Mouse (Mus musculus) erythroblast, embryonic 14.5 days (primary cell): ENCODE measurements around the gene Gbx2. TPM values are rescaled to one million over a fixed set of nuclear protein-coding genes. Genes with fewer than 3 reads are reported as not detected.

Experiments used
- H3K27me3 ChIP-seq: 2 replicates; pipeline ENCODE4 v1.6.1; 2012; ENCODE audit warnings: inconsistent platforms; ENCODE audit not compliant: control insufficient read depth
- H3K36me3 ChIP-seq: 2 replicates; pipeline ENCODE4 v1.6.1; 2012; ENCODE audit warnings: mild to moderate bottlenecking, inconsistent platforms; ENCODE audit not compliant: control insufficient read depth
- H3K4me1 ChIP-seq: 2 replicates; pipeline ENCODE4 v1.6.1; 2012; ENCODE audit warnings: inconsistent platforms; ENCODE audit not compliant: control insufficient read depth
- H3K4me3 ChIP-seq: replicated peaks from 2 replicates; pipeline ENCODE3; 2012; ENCODE audit warnings: moderate library complexity, mild to moderate bottlenecking, inconsistent platforms
- H3K9me3 ChIP-seq: 2 replicates; pipeline ENCODE4 v1.6.1; 2012; ENCODE audit warnings: low read length, inconsistent platforms, mixed read lengths; ENCODE audit not compliant: control insufficient read depth
- GATA1 ChIP-seq: IDR thresholded peaks from 2 replicates; pipeline ENCODE4 v1.6.1; 2012; ENCODE audit warnings: low read length, inconsistent platforms, mixed read lengths
- TAL1 ChIP-seq: IDR thresholded peaks from 3 replicates; pipeline ENCODE4 v1.6.1; 2012; ENCODE audit warnings: low read length, inconsistent platforms, mixed read lengths
- polyA plus RNA-seq: library from polyadenylated mRNA; stranded (reverse); fragments of >175 nt; gene quantifications from 2 replicates; pipeline ENCODE4 v1.2.3, GENCODE M21; 2012

Gene Gbx2
- polyA plus RNA-seq, 1 experiment, result not detected

- Histone ChIP-seq H3K27me3 (peaks cover 74% of the 10 kb centered on the region), H3K4me1 (no peaks in the 10 kb centered on the region), H3K9me3 (no peaks in the 10 kb centered on the region), H3K36me3 (no peaks in the 10 kb centered on the region), H3K4me3 (no peak overlapping the region)
- TF ChIP-seq TAL1 (no peak), GATA1 (no peak)
These were observed 8.7 kb downstream of the Gbx2 start for GRCm38 (mm10) chr1:89922282-89922681.

- Histone ChIP-seq H3K4me1 (no peaks in the 10 kb centered on the region), H3K36me3 (no peaks in the 10 kb centered on the region), H3K27me3 (peaks cover 69% of the 10 kb centered on the region), H3K4me3 (no peak overlapping the region), H3K9me3 (no peaks in the 10 kb centered on the region)
- TF ChIP-seq GATA1, result no peak
- TF ChIP-seq TAL1, result no peak
These were observed 9.2 kb downstream of the Gbx2 start for GRCm38 (mm10) chr1:89921806-89922205.

GRCm38 (mm10) chr1:89919206-89919605 lies 11.8 kb downstream of the Gbx2 start:
- H3K36me3 ChIP-seq, result no peaks in the 10 kb centered on the region

GRCm38 (mm10) chr1:89918111-89918510 lies 12.9 kb downstream of the Gbx2 start:
- Histone ChIP-seq H3K4me3 (no peak overlapping the region), H3K4me1 (no peaks in the 10 kb centered on the region), H3K9me3 (no peaks in the 10 kb centered on the region), H3K36me3 (no peaks in the 10 kb centered on the region), H3K27me3 (peaks cover 34% of the 10 kb centered on the region)
- TF ChIP-seq TAL1 (no peak), GATA1 (no peak)

More at GRCm38 (mm10) chr1:89919206-89919605, 11.8 kb downstream of the Gbx2 start:
- Histone ChIP-seq H3K4me1 (no peaks in the 10 kb centered on the region), H3K27me3 (peaks cover 45% of the 10 kb centered on the region), H3K4me3 (no peak overlapping the region), H3K9me3 (no peaks in the 10 kb centered on the region)
- no peak for TF ChIP-seq GATA1
- TF ChIP-seq TAL1, result no peak

GRCm38 (mm10) chr1:89913611-89914010 lies 17.4 kb downstream of the Gbx2 start:
- TF ChIP-seq TAL1, result no peak
- TF ChIP-seq GATA1, result no peak
- Histone ChIP-seq H3K36me3 (no peaks in the 10 kb centered on the region), H3K27me3 (peaks cover 2% of the 10 kb centered on the region; the same call in 1 of the 2 replicates), H3K4me1 (no peaks in the 10 kb centered on the region), H3K9me3 (no peaks in the 10 kb centered on the region), H3K4me3 (no peak overlapping the region)

- no peaks in the 10 kb centered on the region for H3K36me3 ChIP-seq
- TF ChIP-seq GATA1 (no peak), TAL1 (no peak)
- H3K4me1 ChIP-seq, result no peaks in the 10 kb centered on the region
- 0 out of 2 replicates have a peak, but pooled peaks cover 1% of the 10 kb centered on the region for H3K9me3 ChIP-seq
- H3K4me3 ChIP-seq, result no peak overlapping the region
- H3K27me3 ChIP-seq, result no peaks in the 10 kb centered on the region; the same call in 1 of the 2 replicates
These were observed 18.6 kb downstream of the Gbx2 start for GRCm38 (mm10) chr1:89912392-89912791.

GRCm38 (mm10) chr1:89909796-89910195 lies 21.2 kb downstream of the Gbx2 start:
- Histone ChIP-seq H3K27me3 (no peaks in the 10 kb centered on the region), H3K4me3 (no peak overlapping the region), H3K36me3 (no peaks in the 10 kb centered on the region), H3K9me3 (peaks cover 9% of the 10 kb centered on the region), H3K4me1 (no peaks in the 10 kb centered on the region)
- TF ChIP-seq TAL1, result no peak
- no peak for TF ChIP-seq GATA1

GRCm38 (mm10) chr1:89902641-89903040 lies 28.3 kb downstream of the Gbx2 start:
- TF ChIP-seq GATA1, result no peak
- TF ChIP-seq TAL1, result no peak
- Histone ChIP-seq H3K36me3 (no peaks in the 10 kb centered on the region), H3K4me3 (no peak overlapping the region), H3K9me3 (peaks cover 9% of the 10 kb centered on the region), H3K4me1 (no peaks in the 10 kb centered on the region), H3K27me3 (no peaks in the 10 kb centered on the region)

GRCm38 (mm10) chr1:89902236-89902635 lies 28.7 kb downstream of the Gbx2 start:
- no peaks in the 10 kb centered on the region for H3K4me1 ChIP-seq
- no peaks in the 10 kb centered on the region for H3K27me3 ChIP-seq
- TF ChIP-seq GATA1, result no peak
- no peak for TF ChIP-seq TAL1
- no peaks in the 10 kb centered on the region for H3K36me3 ChIP-seq
- H3K9me3 ChIP-seq, result peaks cover 7% of the 10 kb centered on the region
- no peak overlapping the region for H3K4me3 ChIP-seq

GRCm38 (mm10) chr1:89901381-89901780 lies 29.6 kb downstream of the Gbx2 start:
- peaks cover 3% of the 10 kb centered on the region for H3K9me3 ChIP-seq
- H3K27me3 ChIP-seq, result no peaks in the 10 kb centered on the region
- TF ChIP-seq TAL1, result no peak
- TF ChIP-seq GATA1, result no peak
- no peaks in the 10 kb centered on the region for H3K36me3 ChIP-seq
- H3K4me1 ChIP-seq, result no peaks in the 10 kb centered on the region
- no peak overlapping the region for H3K4me3 ChIP-seq
